Mouse (Mus musculus) monocyte, adult 5-6 weeks (primary cell): ENCODE results near the gene Ctso. TPM values are rescaled to one million over a fixed set of nuclear protein-coding genes. Genes with fewer than 3 reads are reported as not detected.

ENCODE experiments used
- ATAC-seq: fragments of 153-309, 156-312 bp; replicated peaks from 2 replicates; pipeline ENCODE4 v1.8.0; 2017; ENCODE audit warnings: mild to moderate bottlenecking; ENCODE audit not compliant: low TSS enrichment, insufficient number of reproducible peaks, severe bottlenecking, poor library complexity, low FRiP score
- total RNA-seq: library from RNA; stranded (forward); fragments of 200-1000, 200-491, 200-594 nt; gene quantifications from 3 replicates; pipeline ENCODE4 v1.2.3, GENCODE M21; 2017

Gene Ctso
- total RNA-seq, 1 experiment from 2014 or later: 31.5 TPM

DNA sequence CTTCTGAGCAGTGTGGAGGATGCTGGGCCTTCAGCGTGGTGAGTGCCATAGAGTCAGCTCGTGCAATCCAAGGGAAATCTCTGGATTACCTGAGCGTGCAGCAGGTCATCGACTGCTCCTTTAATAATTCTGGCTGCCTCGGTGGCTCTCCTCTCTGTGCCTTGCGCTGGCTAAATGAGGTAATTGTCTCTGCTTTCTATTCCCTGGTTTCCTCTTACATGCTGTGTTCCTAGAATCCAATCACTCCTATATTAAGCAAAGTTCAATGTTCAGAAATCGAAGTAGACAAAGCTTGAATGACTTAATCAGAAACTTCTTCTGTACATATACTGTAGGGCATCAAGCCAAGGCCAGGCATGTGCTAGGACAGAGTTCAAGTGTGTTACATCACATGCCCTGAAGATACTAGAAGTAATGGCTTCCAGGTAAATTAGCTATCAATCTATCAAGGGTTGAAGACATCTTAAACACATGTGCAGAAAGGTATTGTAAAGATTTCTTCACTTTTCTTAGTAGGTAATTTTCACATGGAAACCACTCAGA is 12.5 kb downstream of the Ctso start:
- ATAC-seq: no peak

DNA sequence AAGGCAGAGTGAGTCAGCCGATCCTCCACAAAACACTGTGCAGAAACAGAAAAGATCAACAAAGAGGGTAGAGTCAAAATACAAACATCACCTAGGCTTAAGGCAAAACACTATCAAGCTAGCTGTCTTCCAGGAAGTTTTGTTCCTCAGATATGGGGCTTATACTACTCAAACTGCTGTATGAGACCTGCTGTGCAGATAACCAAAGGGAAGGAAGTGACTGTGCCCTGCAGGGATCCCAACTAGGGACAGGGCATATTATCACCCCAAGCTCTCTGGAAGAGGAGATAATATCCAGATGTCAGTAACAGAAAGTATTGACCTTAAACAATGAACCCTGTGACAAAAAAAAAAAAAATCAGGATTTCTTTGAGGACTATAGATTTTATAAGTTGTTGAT is 16.6 kb downstream of the Ctso start:
- no peak for ATAC-seq

DNA sequence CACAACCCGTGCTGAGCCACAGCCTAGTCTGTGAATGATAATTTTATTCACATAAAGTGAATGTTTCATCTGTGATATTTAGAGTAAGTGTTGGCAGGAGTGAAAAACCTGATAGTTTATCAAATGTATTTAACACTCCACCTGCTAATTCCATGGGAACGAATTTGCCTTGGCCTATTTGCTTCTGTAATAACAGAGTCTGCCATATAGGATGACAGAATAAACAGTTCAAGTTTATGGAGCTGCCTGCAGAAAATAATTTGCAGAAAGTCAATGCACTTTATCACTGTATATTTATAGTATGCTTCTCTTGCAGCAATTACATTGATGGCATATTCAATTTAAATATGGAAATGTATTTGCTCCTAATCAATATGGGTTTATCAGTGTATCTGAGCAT is 19.4 kb downstream of the Ctso start:
- no peak for ATAC-seq

DNA sequence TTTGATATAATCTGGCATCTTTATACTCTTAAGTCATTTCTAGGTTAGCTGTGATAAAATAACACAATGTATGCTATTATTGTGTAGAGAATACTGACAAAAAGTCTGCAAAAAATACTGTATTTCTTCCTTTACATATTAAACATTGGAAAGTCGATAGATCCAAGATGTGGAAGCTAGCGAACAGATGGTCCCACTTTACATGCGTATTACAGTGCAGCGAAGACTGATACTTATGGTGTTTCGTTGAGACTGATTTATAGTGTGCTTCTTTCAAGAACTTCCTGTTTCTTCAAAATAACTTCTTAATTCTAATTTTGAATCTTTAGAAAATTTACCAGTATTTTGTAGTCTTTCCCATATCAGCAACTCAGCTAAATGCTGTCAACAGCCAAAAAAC is 25.1 kb downstream of the Ctso start:
- ATAC-seq: no peak

DNA sequence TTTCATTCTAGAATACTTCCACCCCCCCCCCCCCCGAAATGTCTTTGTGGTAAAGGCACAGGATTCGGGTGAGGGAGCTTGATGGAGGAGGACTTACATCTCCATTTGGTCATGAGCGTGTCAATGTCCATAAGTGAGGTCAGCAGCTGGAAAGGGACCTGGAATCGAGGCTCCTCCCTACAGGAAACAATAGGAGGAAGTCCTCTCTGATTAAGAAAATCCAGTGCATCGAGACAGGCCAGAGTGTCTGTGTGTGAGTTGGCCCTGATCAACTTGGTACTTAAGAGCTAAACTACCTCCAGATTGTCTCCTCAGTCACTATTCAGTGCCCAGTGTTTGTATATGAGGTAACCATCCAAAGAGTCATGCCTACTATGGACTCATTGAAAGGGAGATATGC is 28.9 kb downstream of the Ctso start:
- ATAC-seq: no peak

DNA sequence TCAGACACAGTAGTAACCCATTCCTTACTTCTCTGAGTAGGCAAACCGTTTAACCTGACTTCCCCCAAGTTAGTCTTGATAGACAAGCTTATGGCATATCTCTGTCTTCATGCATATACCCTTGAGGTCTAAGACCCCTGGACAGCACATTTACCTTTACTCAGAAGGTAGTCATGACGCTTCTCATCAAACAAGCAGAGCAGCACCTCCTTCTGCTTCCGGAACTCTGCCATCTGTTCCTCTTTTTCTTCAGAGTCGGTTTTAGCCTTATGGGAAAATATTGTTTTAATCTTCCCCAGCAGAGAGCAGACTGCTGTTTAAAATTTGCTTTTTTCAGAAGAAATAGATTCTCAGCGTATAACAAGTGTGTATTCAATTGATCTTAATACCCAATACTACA is 31.4 kb downstream of the Ctso start:
- no peak for ATAC-seq

DNA sequence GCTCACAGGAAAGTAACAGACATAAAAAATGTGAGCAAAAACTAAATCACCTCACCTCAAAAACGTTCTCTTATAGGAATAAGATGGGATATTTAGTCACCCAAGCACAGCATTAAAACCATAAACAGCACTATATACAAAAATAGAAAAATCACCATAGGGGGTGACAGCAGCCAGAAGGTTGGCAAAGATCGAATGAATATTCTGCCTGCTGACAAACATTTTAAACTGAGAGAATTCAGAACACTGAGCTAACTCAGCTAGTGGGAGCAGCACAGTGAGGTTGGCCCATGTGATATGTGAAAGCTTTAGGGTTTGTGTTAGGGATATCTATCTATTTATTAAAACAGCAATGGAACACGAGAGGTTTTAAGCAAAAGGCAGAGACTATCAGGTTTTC is 32.2 kb downstream of the Ctso start:
- ATAC-seq: no peak

DNA sequence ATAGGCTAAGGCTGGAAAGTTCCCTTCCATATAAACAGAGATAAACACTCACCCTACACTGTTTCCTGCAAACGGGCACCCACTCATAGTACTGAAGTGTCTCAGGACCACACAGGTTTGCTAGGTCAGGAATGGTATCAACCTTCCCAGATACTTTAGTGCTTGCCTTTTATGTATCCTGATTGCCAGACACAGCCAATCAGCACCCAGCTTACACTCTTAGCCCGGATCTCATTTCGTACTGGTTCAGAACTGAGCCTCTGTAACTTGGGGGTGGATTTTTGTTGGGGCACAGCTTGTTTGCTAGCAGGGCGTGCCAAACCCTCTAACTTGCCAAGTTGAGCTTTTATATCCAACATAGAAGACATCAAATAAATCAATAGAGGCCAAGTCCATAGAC is 43.2 kb downstream of the Ctso start:
- no peak for ATAC-seq

GRCm38 (mm10) chr3:81976102-81976501 is 43.7 kb downstream of the Ctso start, which contains the start of gene Tdo2:
TSS of gene Tdo2 (minus strand) at chr3:81976202.
- ATAC-seq: no peak

- no peak for ATAC-seq
These were observed 49.2 kb downstream of the Ctso start for GRCm38 (mm10) chr3:81981576-81981975.

GRCm38 (mm10) chr3:81981990-81982389 is 49.6 kb downstream of the Ctso start, which contains the start of gene Asic5:
TSS of gene Asic5 (plus strand) at chr3:81982290.
- ATAC-seq: no peak

DNA sequence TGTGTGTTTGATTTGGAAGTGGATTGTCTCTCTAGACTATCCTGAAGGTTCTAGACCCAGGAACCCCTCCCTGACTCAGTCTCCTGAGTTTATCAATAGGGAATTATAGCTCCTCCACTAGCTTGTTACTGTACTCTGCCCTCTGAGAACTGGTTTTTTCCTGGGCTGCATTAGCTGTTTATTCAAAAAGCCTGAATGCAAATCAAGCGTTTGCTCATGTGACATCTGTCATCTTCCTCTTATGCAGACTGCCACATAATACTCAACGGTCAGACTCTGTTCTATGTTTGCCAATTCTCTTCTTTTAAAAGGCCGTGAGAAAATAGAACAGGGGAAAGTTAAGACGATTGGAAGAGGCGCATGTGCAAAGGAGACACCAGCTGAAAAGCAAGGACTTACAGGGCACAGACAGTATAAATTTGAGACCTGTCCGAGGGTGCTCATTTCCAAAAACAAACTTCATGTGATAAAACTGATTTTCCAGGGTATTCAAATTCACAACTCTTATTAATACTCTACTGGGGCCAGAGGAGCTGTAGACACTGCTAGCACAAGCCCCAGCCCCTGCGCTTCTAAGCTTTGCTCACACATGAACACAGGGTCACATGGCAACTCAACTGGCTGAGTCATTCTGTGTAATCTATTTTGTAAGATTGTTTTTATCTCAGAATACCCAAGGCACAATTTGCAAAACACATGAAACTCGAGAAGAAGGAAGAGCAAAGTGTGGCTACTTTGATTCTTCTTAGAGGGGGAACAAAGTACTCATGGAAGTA is 50.9 kb downstream of the Ctso start:
- ATAC-seq: no peak

- ATAC-seq: no peak
These were observed 52.7 kb downstream of the Ctso start for GRCm38 (mm10) chr3:81985100-81985499.

GRCm38 (mm10) chr3:81986103-81986502 is 53.7 kb downstream of the Ctso start:
- no peak for ATAC-seq

- no peak for ATAC-seq
These were observed 55.2 kb downstream of the Ctso start for GRCm38 (mm10) chr3:81987628-81988027.

GRCm38 (mm10) chr3:81989692-81990141 is 57.3 kb downstream of the Ctso start:
- no peak for ATAC-seq

GRCm38 (mm10) chr3:81990531-81990930 is 58.1 kb downstream of the Ctso start:
- ATAC-seq: no peak

DNA sequence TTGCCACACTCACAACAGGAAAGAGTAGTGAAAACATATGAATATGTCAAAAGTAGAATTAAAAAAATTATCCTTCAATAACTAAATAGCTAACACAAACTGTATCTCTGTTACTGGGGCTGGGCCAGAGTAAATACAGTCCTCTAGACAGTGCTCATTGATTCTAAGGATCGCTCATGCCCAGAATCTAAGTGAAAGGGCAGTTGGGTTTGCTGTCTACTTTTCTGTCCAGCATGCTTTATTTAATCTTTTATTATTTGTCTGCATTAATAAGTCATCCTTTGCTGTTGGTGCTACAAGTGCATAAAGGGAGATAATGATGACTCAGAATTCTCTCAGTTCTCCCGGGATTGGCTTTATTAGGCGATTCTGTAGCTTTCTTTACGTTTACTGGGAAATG is 63.0 kb downstream of the Ctso start:
- no peak for ATAC-seq

DNA sequence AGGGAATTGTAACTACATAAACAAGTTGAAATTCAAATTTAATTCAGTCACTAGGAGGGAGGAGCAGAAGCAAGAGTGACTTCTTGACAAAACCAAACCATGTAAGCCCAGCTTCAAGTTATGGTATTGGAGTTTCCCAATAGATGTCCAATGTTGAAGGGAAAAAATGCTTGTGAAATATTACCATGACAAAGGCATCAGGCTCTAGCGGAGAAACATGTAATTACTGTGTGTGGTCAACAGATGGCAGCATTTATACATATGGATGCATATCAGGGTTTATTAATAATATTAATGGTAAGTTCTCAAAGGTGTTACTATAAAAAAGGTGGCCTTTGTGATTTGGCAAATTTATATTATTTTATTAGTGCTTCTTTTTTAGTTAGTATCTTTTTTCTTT is 63.6 kb downstream of the Ctso start:
- ATAC-seq: no peak; the same call in 1 of the 2 replicates
